Mouse (Mus musculus): ENCODE results near the gene Tdrd7.

Gene Tdrd7

GRCm38 (mm10) chr4:46041761-46042504, 76.8 kb downstream of the Tdrd7 start:
- in situ Hi-C loops (cut with MboI, MseI), result no loop called here

- in situ Hi-C loops (cut with MboI, MseI), result no loop called here
Observed at GRCm38 (mm10) chr4:46042505-46042850, 77.3 kb downstream of the Tdrd7 start.

- in situ Hi-C loops (cut with MboI, MseI), result no loop called here
Observed at GRCm38 (mm10) chr4:46043361-46043760, 78.2 kb downstream of the Tdrd7 start.

GRCm38 (mm10) chr4:46047971-46048370, 82.8 kb downstream of the Tdrd7 start:
- in situ Hi-C loops (cut with MboI, MseI), result no loop called here

- in situ Hi-C loops (cut with MboI, MseI), result no loop called here
Observed at GRCm38 (mm10) chr4:46048418-46048817, 83.3 kb downstream of the Tdrd7 start.

- in situ Hi-C loops (cut with MboI, MseI), result no loop called here
Observed at GRCm38 (mm10) chr4:46053323-46054107, 88.4 kb downstream of the Tdrd7 start.

- in situ Hi-C loops (cut with MboI, MseI), result no loop called here
Observed at GRCm38 (mm10) chr4:46056163-46056562, 91.0 kb downstream of the Tdrd7 start.

- in situ Hi-C loops (cut with MboI, MseI), result no loop called here
Observed at GRCm38 (mm10) chr4:46061259-46061962, 96.3 kb downstream of the Tdrd7 start.

GRCm38 (mm10) chr4:46063841-46064240, 98.7 kb downstream of the Tdrd7 start:
- in situ Hi-C loops (cut with MboI, MseI), result no loop called here

GRCm38 (mm10) chr4:46064263-46064662, 99.1 kb downstream of the Tdrd7 start:
- in situ Hi-C loops (cut with MboI, MseI), result no loop called here

GRCm38 (mm10) chr4:46064961-46065360, 99.8 kb downstream of the Tdrd7 start:
- in situ Hi-C loops (cut with MboI, MseI), result no loop called here

GRCm38 (mm10) chr4:46065695-46066340, 100.7 kb downstream of the Tdrd7 start:
- in situ Hi-C loops (cut with MboI, MseI), result no loop called here

GRCm38 (mm10) chr4:46068060-46068459, 102.9 kb downstream of the Tdrd7 start:
- in situ Hi-C loops (cut with MboI, MseI), result no loop called here

- in situ Hi-C loops (cut with MboI, MseI), result no loop called here
Observed at GRCm38 (mm10) chr4:46068573-46068972, 103.4 kb downstream of the Tdrd7 start.

GRCm38 (mm10) chr4:46069851-46070482, 104.8 kb downstream of the Tdrd7 start:
- in situ Hi-C loops (cut with MboI, MseI), result no loop called here

GRCm38 (mm10) chr4:46072631-46073030, 107.5 kb downstream of the Tdrd7 start:
- in situ Hi-C loops (cut with MboI, MseI), result no loop called here

GRCm38 (mm10) chr4:46073736-46074135, 108.6 kb downstream of the Tdrd7 start:
- in situ Hi-C loops (cut with MboI, MseI), result no loop called here

- in situ Hi-C loops (cut with MboI, MseI), result no loop called here
Observed at GRCm38 (mm10) chr4:46075664-46076063, 110.5 kb downstream of the Tdrd7 start.

GRCm38 (mm10) chr4:46076892-46077291, 111.8 kb downstream of the Tdrd7 start:
- in situ Hi-C loops (cut with MboI, MseI), result no loop called here

GRCm38 (mm10) chr4:46080261-46080660, 115.1 kb downstream of the Tdrd7 start:
- in situ Hi-C loops (cut with MboI, MseI), result no loop called here

- in situ Hi-C loops (cut with MboI, MseI), result no loop called here
Observed at GRCm38 (mm10) chr4:46082555-46082954, 117.4 kb downstream of the Tdrd7 start.
